Mouse (Mus musculus): ENCODE measurements at regions not wholly inside any gene's neighbourhood (a gene's known extent, or its start where the extent isn't known, plus 50 kb on each side); places are given as distances from the start of the nearest gene placed in this dataset.
A peak's percentile ranks its signal among the peaks of the same experiment; 100 is the strongest.

- no peak for DNase-seq (ENCODE audit: low read depth, low spot score)
Measured at GRCm38 (mm10) chr3:35318348-35318747, 435.6 kb upstream of the Atp11b start.

- no peak for DNase-seq (ENCODE audit: low read depth, low spot score)
Measured at GRCm38 (mm10) chr3:35320844-35321393, 433.0 kb upstream of the Atp11b start.

- no peak for DNase-seq (ENCODE audit: low read depth, low spot score)
Measured at GRCm38 (mm10) chr3:35321991-35322390, 431.9 kb upstream of the Atp11b start.

DNA sequence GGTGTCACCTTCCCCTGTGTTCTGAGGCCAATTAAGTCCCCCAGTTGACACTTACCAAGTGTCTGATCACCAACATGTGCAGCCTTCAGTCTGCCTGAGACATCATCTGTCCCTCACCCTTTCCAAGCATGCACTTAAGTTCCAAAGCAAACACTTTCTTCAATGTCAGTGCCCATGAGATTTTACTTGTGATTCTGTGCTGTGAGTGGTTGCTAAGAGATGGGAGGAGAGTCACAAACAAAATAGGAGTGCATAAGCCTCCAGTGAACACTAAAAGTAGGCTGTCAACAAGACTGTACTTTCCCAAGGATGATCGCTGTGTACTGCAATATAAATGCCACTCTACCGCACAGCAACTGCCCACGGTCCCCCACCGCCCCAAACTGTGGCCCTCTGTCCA lies 431.0 kb upstream of the Atp11b start:
- no peak for DNase-seq (ENCODE audit: low read depth, low spot score)

GRCm38 (mm10) chr3:35323450-35324077 lies 430.3 kb upstream of the Atp11b start:
- DNase-seq (ENCODE audit: low read depth, low spot score) = peak; percentile 67

GRCm38 (mm10) chr3:35324186-35324585 lies 429.7 kb upstream of the Atp11b start:
- DNase-seq (ENCODE audit: low read depth, low spot score) = no peak

DNA sequence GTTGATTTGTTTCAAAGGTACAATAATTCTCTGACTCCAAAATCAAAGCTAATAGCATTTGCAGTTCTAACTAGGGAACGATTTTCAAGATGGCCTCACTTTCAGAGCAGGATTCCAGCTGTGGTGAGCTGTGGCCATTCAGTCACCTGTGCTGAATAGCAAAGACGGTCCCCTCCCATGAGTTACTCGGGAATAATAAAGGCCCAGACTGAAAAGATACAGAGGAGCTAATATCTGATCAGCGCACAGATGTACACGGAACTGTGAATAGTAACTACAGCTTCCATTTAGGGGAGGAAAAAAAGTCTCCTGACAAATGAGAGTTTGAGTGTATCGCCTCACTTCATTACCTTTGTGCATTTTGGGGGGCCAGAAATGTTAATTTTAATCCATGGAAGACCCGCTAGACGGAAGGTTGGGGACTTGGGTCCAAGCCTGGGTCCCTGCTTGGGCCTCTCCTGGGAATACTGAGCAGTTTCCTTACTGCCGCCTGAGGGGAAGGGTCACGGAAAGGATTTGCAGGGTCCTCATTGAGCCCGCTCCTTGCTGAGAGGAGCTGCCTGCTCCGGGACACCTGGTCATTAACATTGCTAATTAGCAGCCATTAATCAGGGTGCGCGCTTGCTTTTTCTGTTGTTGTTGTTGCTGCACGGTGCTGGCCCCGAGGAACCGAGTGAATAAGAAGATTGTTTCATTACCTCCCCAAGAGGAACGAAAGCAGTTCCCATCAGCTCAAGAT lies 421.2 kb upstream of the Atp11b start:
- DNase-seq (ENCODE audit: low read depth, low spot score) = no peak

GRCm38 (mm10) chr3:35334017-35334416 lies 419.9 kb upstream of the Atp11b start:
- no peak for DNase-seq (ENCODE audit: low read depth, low spot score)

DNA sequence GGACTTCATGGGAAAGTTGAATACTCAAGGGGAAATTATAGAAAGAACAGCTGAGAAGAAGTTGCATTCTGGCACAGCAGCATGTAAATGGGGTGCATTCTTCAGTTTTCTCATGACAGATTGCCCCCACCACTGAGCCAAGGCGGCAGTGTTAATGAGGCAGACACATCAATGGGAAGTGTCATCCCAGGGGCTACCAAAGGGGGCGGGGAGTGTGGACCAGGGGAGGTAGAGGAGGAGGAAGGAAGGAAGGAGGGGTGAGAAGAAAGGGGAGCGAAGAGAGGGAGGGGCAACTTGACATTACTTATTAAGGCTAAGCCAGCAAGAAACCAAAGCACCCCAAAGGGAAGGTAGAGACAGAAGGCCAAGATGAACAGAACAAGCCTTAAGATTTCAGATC lies 419.4 kb upstream of the Atp11b start:
- DNase-seq (ENCODE audit: low read depth, low spot score) = no peak

GRCm38 (mm10) chr3:35335837-35336236 lies 418.1 kb upstream of the Atp11b start:
- no peak for DNase-seq (ENCODE audit: low read depth, low spot score)

DNA sequence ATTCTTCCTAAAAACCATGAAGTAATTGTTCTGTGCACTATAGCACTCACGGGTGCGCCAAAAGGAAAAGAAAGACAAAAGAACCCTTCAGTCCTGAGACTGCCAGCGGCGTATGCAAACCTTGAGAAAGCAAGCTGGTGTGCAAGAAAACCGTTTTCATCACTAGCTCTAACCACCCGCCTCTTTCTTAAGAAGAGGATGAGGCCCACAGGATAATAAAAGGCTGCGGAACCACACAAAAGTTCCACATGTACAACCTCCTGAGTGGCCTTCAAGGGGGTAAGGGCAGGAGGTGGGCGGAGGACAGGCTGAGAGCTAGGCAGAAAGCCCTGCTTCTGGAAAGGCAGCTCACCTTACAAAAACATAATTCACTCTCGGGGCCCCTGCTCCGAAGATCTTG lies 413.4 kb upstream of the Atp11b start:
- DNase-seq (ENCODE audit: low read depth, low spot score) = no peak

DNA sequence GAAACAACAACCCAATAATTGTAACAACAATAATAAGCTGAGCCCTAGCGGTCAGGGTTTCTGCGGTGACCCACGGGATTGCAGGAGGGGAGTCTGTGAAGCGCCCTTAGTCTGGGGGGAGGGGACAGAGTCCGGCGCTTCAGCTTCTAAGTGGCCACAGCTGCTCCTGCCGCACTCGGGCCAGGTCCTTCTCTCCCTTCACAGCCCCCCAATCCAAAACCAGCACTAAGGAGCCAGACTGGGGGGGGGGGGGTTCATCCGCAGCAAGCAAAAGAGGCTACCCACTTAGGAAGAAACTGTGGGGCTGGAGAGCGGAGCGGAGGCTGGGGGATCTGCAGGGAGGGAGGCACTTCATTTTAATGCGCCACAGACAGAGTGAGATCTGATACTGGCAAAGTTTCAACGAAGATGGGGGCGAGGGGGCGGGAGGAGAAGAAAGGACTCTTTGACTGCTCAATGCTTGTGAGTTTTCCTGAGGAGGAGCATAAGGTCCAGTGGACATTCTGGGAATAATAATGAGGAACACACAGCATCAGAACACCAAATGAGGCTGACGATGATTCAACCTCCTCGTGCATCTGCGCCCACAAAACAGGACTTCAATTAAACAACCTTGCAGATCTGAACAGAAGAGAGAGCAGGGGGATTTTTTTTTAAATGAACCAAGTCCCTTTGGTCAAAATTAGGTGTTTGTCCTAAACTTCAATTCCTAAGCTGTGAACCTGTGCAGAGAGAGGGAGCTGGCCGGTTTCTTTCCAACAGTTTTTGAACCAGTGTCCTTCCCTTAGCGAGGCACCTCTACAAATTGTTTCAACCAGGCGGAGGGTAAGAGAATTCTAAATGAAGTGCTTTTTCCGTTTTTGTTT lies 412.7 kb upstream of the Atp11b start:
- DNase-seq (ENCODE audit: low read depth, low spot score) = peak; percentile 76

- no peak for DNase-seq (ENCODE audit: low read depth, low spot score)
Measured at GRCm38 (mm10) chr3:35341840-35342239, 412.1 kb upstream of the Atp11b start.

DNA sequence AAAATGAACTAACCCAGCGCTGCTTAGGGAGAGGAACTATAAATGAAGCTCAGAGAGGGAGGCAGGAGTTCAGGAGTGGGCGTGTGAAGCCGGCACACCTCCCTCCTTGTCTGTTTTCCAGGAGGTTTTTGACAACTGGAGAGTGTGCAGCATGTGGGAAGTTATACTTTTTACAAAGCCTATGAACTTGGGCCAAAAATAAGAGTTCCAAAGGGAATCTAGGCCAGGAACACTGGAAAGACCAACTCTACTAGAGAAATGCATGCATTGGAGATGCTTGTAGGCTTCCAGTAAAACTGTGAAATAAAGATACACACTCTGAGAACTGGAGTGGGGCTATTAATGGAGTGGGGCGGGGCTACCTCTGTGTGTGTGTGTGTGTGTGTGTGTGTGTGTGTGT lies 411.3 kb upstream of the Atp11b start:
- DNase-seq (ENCODE audit: low read depth, low spot score) = no peak

- DNase-seq (ENCODE audit: low read depth, low spot score) = no peak
Measured at GRCm38 (mm10) chr3:35343936-35344335, 410.0 kb upstream of the Atp11b start.

DNA sequence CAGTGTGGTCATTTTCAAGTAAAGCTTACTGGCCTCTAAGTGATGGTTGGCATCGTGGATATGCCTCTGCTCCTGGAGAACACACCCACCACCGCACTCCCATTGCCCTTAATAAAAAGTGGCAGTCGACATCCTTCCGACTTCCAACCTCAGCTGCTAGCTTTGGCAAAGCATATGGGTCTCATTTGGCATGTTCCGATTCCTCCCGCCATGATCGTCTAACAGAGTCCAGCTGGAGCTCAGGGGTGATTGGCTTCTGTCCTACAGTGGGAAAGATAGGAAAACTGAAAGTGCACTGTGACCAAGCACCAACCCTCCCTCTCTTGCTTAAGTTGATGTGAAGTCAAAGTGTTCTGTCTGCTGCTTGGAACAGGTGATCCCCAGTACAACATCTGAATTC lies 404.8 kb upstream of the Atp11b start:
- DNase-seq (ENCODE audit: low read depth, low spot score) = no peak

DNA sequence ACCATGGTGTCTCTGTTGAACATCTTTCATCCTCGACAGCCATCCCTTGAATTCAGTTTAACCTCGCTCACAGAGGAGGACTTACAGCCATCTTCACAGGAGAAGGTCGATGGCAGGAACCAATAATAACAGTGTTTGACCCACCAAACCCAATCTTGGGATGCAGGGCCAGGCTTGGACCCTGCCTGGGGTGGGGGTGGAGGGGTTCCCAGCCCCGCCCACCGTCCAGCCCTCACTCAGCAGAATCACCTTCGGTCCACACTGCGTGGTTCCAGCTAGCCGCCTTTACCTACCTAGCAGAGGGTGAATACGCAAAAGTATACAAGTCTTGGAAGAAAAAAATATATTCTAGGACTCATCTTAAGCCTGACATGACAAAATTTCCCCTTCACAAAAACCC lies 400.5 kb upstream of the Atp11b start:
- no peak for DNase-seq (ENCODE audit: low read depth, low spot score)

- DNase-seq (ENCODE audit: low read depth, low spot score) = no peak
Measured at GRCm38 (mm10) chr3:35353920-35354319, 400.0 kb upstream of the Atp11b start.

DNA sequence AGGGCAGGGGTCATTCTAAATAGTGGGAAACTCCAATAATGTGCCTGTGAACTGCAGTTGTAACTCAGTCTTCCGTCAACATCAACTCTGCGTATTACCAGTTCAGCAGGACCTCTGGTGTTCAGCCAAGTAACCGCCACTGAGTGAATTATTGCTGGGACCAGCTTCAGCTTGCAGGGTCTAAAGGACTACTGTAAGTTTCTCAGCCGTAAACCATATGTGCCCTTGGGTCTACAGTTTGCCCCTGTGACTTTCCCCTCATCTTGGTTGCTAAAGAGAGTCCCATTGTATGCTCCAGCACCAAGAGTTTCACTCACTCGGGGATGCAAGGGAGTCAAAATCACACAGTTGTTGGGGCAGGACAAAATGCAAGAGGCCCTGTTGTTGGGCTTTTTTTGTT lies 399.6 kb upstream of the Atp11b start:
- peak; percentile 68 for DNase-seq (ENCODE audit: low read depth, low spot score)

- DNase-seq (ENCODE audit: low read depth, low spot score) = no peak
Measured at GRCm38 (mm10) chr3:35357111-35357510, 396.8 kb upstream of the Atp11b start.

- DNase-seq (ENCODE audit: low read depth, low spot score) = no peak
Measured at GRCm38 (mm10) chr3:35358541-35358940, 395.4 kb upstream of the Atp11b start.

DNA sequence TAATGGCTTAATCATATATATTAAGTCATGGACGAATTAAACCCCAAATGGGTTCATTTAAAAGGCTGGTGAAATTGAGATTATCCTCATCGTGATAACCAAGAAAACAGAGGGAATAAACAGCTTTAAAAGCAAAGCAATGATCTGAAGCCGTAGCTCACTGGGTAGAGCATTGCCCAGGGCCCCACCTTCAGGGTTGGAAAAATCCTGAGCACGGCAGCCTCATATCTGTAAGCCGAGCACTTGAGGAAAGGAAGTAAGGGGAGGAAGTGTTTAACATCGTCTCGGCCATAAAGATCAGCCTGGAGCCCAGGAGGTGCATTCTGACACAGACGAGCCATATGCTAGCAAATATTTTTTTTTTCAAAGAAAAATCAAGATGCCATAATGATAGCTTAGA lies 394.6 kb upstream of the Atp11b start:
- DNase-seq (ENCODE audit: low read depth, low spot score) = no peak
